Mouse (Mus musculus): ENCODE results near the gene Olfml2a.
A peak's percentile ranks its signal among the peaks of the same experiment; 100 is the strongest.

Olfml2a gene

DNA sequence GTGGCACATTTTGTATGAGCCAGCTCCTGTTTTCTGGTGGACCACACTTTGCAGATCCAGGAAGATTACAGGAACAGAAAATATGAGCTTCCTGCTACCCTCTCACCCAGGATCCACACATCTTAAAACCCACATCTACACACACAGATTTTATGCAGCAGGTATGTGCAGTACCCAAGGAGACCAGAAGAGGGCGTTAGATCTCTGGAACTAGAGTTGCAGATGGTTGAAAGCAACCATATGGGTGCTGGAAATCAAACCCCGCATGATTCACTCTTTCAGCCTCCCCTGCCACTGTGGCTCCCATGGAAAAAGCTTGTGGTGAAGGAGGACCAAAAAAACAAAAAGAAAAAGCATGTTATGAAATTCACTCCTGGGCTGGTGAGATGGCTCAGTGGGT, 7.3 kb downstream of the Olfml2a start:
- no peak for DNase-seq

DNA sequence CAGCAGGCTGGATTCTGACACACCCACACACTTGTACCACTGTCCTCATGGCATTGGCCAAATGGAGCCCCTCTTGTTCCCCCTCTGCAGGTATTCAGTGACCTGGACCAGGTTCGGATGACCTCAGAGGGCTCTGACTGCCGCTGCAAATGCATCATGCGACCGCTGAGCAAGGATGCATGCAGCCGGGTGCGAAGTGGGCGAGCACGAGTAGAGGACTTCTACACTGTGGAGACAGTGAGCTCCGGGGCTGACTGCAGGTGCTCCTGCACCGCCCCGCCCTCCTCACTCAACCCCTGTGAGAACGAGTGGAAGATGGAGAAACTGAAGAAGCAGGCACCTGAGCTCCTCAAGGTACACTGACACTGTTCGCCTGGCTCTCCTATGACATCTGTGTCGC, 9.6 kb downstream of the Olfml2a start:
- no peak for DNase-seq

DNA sequence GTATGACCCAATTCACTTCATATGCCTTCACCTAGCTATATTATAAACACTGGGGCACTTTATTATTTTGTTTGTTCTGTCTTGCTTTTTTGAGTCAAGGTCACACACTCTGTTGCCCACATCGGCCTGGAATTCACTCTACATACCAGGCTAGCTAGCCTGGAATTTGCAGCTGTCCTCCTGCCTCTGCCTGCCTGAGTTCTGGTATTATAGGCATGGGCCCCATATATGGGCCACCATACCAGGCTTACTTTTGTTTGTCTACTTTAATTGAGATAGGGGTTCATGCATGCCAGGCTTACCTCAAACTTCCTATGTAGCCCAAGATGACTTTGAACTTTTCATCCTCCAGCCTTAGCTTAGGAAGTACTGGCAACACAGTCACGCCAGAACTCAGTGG, 10.1 kb downstream of the Olfml2a start:
- DNase-seq, result no peak

GRCm38 (mm10) chr2:38943161-38943560, 11.4 kb downstream of the Olfml2a start:
- no peak for DNase-seq

DNA sequence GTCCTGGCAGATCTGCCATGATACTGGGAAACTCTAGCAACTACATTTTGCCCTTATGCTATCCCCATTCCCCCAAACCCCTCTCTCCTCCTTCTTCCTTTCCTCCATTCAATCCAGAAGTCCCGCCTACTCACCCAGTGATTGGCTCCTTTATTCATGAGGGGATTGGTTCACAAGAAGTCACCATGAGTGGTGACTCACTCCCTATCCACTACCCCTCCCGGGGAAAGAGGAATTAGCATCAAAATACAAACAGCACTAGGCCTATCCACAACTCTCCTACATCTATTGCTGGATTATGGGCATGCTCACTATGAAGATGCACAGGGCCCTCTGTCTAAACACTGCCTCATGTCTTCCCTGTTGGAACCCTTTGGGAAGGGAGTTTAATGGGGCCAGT, 12.2 kb downstream of the Olfml2a start:
- DNase-seq, result no peak

- DNase-seq, result no peak
These were observed 12.8 kb downstream of the Olfml2a start for GRCm38 (mm10) chr2:38944460-38945161.

DNA sequence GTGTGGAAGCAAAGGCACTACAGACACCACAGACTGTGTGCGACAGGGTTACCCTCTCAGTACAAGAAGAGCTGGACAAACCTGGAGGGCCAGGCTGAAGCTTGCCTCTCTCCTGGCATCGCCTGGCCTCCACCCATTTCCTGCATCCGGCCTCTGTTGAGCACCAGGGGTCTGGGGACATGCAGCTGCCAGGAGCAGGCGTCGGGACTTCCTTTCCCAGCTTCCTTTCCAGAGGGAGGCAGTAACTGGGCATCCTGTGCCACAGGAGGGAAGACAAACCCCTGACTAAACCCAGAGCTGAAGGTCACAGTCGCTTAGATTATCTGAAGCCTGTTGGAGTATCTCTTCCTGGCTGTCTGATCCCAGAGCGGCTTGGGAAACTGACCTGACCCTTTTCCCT, 15.8 kb downstream of the Olfml2a start:
- DNase-seq, result no peak

DNA sequence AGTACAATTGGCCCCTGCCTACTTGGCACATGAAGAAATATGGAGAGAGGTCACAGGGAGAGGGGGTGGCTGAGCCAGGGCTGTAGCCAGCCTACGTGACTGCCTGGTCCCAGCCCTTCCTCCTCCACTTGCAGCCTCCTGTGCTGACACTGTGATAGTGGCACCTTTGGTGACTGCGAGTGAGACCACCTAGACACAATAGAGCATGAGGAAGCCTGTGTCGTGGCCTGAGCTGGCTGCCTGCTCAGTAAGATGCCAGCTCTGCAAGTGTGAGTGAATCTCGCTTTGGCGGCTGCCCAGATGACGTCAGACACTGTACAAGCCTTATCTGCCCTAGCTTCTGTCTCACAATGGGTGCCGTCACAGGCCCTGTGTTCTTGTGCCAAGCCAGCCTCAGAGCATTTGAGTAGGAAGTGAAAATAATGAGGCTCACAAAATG, 18.5 kb downstream of the Olfml2a start:
- DNase-seq, result peak; percentile 77 to 80

- peak; percentile 24 to 30 for DNase-seq
These were observed 21.5 kb downstream of the Olfml2a start for GRCm38 (mm10) chr2:38953152-38953883.

- DNase-seq, result no peak
These were observed 24.3 kb downstream of the Olfml2a start for GRCm38 (mm10) chr2:38956062-38956461.

- DNase-seq, result no peak
These were observed 26.0 kb downstream of the Olfml2a start for GRCm38 (mm10) chr2:38957671-38958223.

- no peak for DNase-seq
These were observed 32.4 kb downstream of the Olfml2a start for GRCm38 (mm10) chr2:38964198-38964597.

DNA sequence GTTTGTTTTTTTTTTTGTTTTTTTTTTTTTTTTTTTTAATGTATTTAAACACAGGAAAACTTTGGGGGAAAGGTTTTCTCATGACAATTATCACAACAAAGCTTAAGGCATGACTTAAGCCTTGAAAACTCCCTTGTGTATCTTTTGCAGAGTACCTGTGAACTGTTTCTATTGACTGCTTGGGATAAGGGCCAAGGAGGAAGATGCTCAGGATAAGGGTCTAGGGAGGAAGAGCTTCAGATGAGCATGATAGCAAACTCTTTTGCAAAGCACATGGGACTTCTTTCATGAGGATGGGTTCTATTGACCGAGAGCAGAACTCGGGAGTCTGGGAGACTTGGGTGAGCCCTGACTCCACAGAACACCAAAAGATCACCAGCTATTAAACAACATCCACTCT, 37.9 kb downstream of the Olfml2a start:
- DNase-seq, result no peak

DNA sequence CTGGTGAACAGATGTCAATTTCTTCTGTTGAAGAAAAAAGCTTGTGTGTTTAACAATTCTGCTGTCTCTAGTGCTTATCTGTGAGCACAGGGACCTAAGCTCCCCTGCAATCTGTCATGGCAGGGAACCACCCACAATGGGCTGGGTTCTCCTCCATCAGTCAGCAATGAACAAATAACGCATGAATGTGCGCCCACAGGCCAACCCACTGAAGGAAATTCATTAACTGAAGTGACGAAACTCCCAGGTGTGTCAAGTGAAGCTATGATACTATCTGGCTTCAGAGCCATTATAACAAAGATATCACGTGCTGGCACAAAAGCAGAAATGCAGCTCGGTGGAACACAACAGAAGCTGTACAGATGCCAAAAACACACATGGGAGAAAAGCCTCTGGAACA, 38.3 kb downstream of the Olfml2a start:
- DNase-seq, result no peak

DNA sequence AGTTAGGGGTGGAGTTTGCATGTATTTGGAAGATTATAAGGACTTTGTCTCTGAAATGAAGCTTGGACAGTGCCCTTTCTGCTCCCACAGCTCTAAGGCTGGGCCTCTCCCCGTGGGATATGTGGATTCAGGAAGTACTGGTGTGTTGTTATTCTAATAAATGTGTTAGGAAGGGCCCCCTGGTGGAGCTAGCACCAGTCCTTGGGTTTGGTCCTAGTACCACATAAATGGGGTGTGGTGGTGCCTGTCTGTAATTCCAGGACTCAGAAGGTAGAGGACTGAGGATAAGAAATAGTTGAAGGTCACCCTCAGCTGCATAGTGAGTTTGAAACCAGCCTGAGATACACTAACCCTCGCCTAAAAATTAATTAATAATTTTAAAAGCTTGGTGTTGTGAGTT, 41.4 kb downstream of the Olfml2a start:
- DNase-seq, result no peak

DNA sequence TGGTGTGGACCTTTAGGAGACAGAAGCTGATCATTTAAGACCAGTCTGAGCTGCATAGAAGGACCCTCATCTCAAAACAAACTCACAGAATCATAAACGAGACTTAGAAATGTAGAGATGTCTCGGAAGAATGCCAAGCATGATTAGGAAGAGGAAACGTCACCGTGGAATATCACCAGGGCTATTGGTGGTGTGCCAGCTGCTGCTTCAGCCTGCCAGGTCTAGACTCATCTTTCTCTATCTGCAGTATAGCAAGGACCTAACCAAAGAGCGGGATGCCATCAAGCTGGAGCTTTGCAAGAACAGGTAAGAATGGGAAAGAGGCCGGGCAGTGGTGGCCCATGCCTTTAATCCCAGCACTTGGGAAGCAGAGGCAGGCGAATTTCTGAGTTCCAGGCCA, 41.9 kb downstream of the Olfml2a start:
- no peak for DNase-seq

- DNase-seq, result no peak
These were observed 42.4 kb downstream of the Olfml2a start for GRCm38 (mm10) chr2:38974171-38974570.

DNA sequence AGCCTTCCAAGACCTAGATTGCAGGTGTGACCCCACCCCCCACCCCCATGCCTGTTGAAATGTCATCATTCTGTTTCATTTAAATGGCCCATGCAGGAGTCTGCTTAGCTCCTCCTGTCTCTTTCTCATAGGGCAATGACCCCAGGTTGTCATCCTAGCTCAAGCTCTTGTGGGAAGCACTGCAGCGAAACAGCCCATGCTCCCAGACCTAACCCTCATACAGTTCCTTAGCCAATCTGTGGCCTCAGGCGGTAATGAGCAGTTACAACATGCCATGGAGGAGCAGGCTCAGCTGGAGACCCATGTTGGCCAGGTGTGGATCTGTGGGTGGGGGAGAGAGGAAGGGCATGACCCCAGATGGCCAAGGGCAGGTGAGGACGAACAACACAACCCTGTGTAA, 43.4 kb downstream of the Olfml2a start:
- no peak for DNase-seq

GRCm38 (mm10) chr2:38975941-38976805, 44.4 kb downstream of the Olfml2a start:
- DNase-seq, result no peak

- DNase-seq, result no peak
These were observed 46.1 kb downstream of the Olfml2a start for GRCm38 (mm10) chr2:38977837-38978236.

DNA sequence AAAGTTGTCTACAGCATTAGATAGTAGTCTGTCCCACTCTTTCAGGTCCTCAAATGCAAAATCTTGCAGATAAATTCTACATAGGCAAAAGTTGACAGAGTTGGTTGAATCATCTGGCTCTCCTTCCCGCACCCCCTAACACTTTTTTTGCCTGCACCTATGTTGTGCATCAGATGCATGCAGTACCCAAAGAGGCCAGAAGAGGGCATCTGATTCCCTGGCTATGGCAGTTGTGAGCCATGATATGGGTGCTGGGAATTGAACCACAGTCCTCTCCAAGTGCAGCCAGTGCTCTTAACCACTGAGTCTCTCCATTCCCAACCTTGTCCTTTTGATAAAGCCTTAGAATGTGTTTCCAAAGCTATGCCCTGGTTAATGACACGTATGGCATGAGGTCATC, 51.7 kb downstream of the Olfml2a start:
- no peak for DNase-seq

DNA sequence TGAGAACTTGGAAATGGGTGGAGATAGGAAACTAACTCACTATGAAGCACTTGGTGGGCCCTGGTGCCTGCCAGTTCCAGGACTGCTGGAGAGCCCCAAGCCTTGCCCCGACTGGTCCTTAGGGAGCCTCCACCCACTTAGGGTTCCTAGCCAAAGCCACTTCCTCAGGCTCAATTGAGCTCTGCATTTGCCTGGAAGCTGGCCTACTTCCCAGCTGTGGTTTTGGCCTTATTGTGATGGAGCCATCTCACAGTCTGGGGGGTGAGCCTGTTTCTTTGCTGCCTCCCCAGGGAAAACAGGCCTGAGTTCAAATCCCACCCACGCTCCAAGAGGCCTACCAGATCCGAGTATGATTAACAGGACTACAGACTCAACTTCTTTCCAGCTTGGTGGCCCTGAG, 54.8 kb downstream of the Olfml2a start:
- DNase-seq, result no peak

GRCm38 (mm10) chr2:38987371-38987770, 55.6 kb downstream of the Olfml2a start:
- DNase-seq, result no peak
